Mouse (Mus musculus): ENCODE measurements at regions not wholly inside any gene's neighbourhood (a gene's known extent, or its start where the extent isn't known, plus 50 kb on each side); places are given as distances from the start of the nearest gene placed in this dataset.

GRCm38 (mm10) chr1:61559514-61559913, 79.1 kb upstream of the Pard3b start:
- no peak for DNase-seq
- intact Hi-C loops (cut with DNase I), result no loop called here
- TF ChIP-seq CTCF (IDR thresholded peaks at IDR 0.05), result no peak
- Histone ChIP-seq H3K27ac (no peak overlapping the region), H3K4me3 (no peak overlapping the region)

GRCm38 (mm10) chr1:61562091-61562490, 76.5 kb upstream of the Pard3b start:
- Histone ChIP-seq H3K4me3 (no peak overlapping the region), H3K27ac (no peak overlapping the region)
- no peak for DNase-seq
- TF ChIP-seq CTCF (IDR thresholded peaks at IDR 0.05), result no peak
- intact Hi-C loops (cut with DNase I), result no loop called here

DNA sequence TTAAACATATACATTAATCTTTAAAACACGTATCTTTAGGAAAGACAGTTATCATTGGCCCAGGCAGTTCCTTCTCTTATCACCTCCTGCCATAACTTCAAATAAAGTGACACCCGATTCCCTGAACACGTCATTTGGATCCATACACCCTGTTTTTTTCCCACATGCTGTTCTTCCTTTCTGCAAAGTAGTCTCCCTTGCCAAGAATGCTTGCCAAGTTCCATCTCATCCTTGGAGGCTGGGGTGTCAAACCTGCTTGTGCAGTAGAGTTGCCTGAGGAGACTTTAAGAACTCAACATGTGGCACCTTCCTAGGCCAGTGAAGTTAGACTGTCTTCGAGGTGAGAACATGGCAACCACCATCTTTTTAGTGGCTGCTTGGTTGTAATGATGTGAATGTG, 73.2 kb upstream of the Pard3b start:
- no peak overlapping the region for H3K27ac ChIP-seq
- TF ChIP-seq CTCF (IDR thresholded peaks at IDR 0.05), result no peak
- DNase-seq, result no peak
- H3K4me3 ChIP-seq, result no peak overlapping the region
- intact Hi-C loops (cut with DNase I), result no loop called here

GRCm38 (mm10) chr1:61574276-61574675, 64.3 kb upstream of the Pard3b start:
- no peak for TF ChIP-seq CTCF (IDR thresholded peaks at IDR 0.05)
- no peak for DNase-seq
- no peak overlapping the region for H3K27ac ChIP-seq

DNA sequence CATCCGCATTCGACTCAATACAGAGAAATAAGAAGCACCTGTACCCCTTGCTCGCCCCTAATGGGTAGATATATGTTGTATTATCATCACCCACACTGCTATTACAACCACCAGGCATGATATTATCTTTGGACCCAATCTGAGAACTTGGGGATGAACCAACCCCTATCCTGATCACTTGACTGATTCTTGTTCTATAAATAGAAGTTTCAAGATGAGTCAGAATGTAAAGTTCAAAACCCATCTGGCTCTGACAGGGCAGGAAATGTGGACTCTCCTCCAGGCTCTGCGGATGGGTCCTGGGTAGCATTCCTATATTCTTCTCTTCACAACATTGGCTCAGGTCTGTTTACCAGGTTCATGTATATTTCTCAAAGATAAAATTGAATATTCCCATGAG, 61.9 kb upstream of the Pard3b start:
- no peak overlapping the region for H3K4me3 ChIP-seq
- no peak for TF ChIP-seq CTCF (IDR thresholded peaks at IDR 0.05)
- intact Hi-C loops (cut with DNase I), result no loop called here
- no peak for DNase-seq
- H3K27ac ChIP-seq, result no peak overlapping the region

More at GRCm38 (mm10) chr1:61574276-61574675, 64.3 kb upstream of the Pard3b start:
- no peak overlapping the region for H3K4me3 ChIP-seq
- intact Hi-C loops (cut with DNase I), result no loop called here

GRCm38 (mm10) chr1:61587251-61587650, 51.4 kb upstream of the Pard3b start:
- no peak for TF ChIP-seq CTCF (IDR thresholded peaks at IDR 0.05)
- intact Hi-C loops (cut with DNase I), result no loop called here
- no peak for DNase-seq
- no peak overlapping the region for H3K4me3 ChIP-seq
- H3K27ac ChIP-seq, result no peak overlapping the region

All from gastrocnemius, adult 2 months (tissue).